Comparison of ENCODE assay signal across 22 mouse cellular contexts in the genomic region with DNA sequence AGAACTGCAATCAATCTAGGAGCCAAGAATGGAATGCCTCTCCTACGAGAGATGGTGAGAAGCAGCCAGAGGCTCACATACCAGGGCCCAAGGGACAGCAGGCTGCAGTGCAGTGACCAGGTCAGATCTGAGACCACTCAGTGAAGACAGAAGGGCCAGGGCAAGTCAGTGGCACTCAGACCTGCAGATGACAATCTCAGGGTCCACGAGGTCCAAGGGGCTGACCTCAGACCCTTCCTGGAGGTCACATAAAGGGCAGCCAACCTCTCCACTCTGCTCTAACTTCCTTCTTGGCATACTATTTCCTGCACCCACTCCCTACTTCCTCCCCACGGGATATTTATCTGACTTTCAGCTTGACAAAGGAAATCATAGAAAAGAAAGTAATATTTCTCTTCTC. TPM values are rescaled to one million over a fixed set of nuclear protein-coding genes. Genes with fewer than 3 reads are reported as not detected.
DNase-seq lines count a peak whose midpoint lies in the region; ATAC-seq and TF ChIP-seq lines count a peak whose summit lies in the region.
"Had no signal": no experiment of that assay in that cellular context is flagged by ENCODE, and none has a peak within 500 bp of the region (broad histone marks: within the 10 kb centered on the region; RNA-seq: fewer than 3 reads in every experiment).

No protein-coding gene starts in this region.

- H3K9ac ChIP-seq in hindbrain, postnatal 0 days (replicated peaks; ENCODE audit: low read length) = no peak overlapping the region
- H3K9ac ChIP-seq: embryonic facial prominence, embryonic 15.5 days; hindbrain, embryonic 14.5 days; lung, embryonic 15.5 days had no signal

- H3K4me2 ChIP-seq in hindbrain, postnatal 0 days (ENCODE audit: low read depth, low read length) = no peak overlapping the region
- H3K4me2 ChIP-seq: embryonic facial prominence, embryonic 15.5 days; hindbrain, embryonic 14.5 days; lung, embryonic 15.5 days had no signal

- H3K36me3 ChIP-seq in hindbrain, embryonic 10.5 days = no peaks in the 10 kb centered on the region
- H3K36me3 ChIP-seq in hindbrain, postnatal 0 days (ENCODE audit: insufficient read depth, low read length) = no peaks in the 10 kb centered on the region
- H3K36me3 ChIP-seq: embryonic facial prominence, embryonic 15.5 days; forebrain, embryonic 10.5 days; lung, embryonic 15.5 days had no signal

- H3K4me1 ChIP-seq in hindbrain, embryonic 10.5 days (replicated peaks) = peaks cover 22% of the 10 kb centered on the region
- H3K4me1 ChIP-seq in hindbrain, postnatal 0 days (ENCODE audit: insufficient read depth, low read length) = no peaks in the 10 kb centered on the region
- H3K4me1 ChIP-seq: embryonic facial prominence, embryonic 15.5 days had no signal

- H3K27me3 ChIP-seq in hindbrain, embryonic 10.5 days (ENCODE audit: insufficient read depth, poor library complexity, severe bottlenecking) = peaks cover 4% of the 10 kb centered on the region; the same call in 1 of the 2 replicates
- H3K27me3 ChIP-seq in hindbrain, postnatal 0 days (ENCODE audit: insufficient read depth, low read length) = no peaks in the 10 kb centered on the region; the same call in 1 of the 2 replicates
- H3K27me3 ChIP-seq: embryonic facial prominence, embryonic 15.5 days had no signal

- H3K9me3 ChIP-seq in hindbrain, embryonic 10.5 days = no peaks in the 10 kb centered on the region
- H3K9me3 ChIP-seq in hindbrain, postnatal 0 days (ENCODE audit: low read length) = no peaks in the 10 kb centered on the region
- H3K9me3 ChIP-seq: embryonic facial prominence, embryonic 15.5 days; forebrain, embryonic 10.5 days; lung, embryonic 15.5 days had no signal

- 23% methylated on average over 3 of the region's 3 CpGs for WGBS in hindbrain, embryonic 10.5 days
- WGBS in hindbrain, postnatal 0 days = 48% methylated on average over 3 of the region's 3 CpGs

- no peak for TF ChIP-seq CTCF in hindbrain, postnatal 0 days (IDR thresholded peaks at IDR 0.05; ENCODE audit: low read depth)

- no peak overlapping the region for H3K4me3 ChIP-seq in hindbrain, embryonic 10.5 days
- H3K4me3 ChIP-seq in hindbrain, postnatal 0 days (ENCODE audit: low read length) = no peak overlapping the region
- H3K4me3 ChIP-seq: embryonic facial prominence, embryonic 15.5 days; forebrain, embryonic 10.5 days; lung, embryonic 15.5 days had no signal

- H3K27ac ChIP-seq in hindbrain, embryonic 10.5 days = peak overlapping the region; percentile 37; the same call in 1 of the 2 replicates
- no peak overlapping the region for H3K27ac ChIP-seq in hindbrain, postnatal 0 days
- H3K27ac ChIP-seq: embryonic facial prominence, embryonic 15.5 days; forebrain, embryonic 10.5 days; hindbrain, embryonic 14.5 days; lung, embryonic 15.5 days had no signal

- no peak for ATAC-seq in hindbrain, postnatal 0 days
- ATAC-seq in monocyte, adult 5-6 weeks (replicated peaks; ENCODE audit: insufficient number of reproducible peaks, low FRiP score, low TSS enrichment, poor library complexity, severe bottlenecking) = 0 out of 2 replicates have a peak, but pooled peaks have one; percentile 37
- ATAC-seq: intestine, embryonic 16.5 days had no signal

- peak; percentile 2 for DNase-seq in adrenal gland, postnatal 10 days
- no peak for DNase-seq in adrenal gland, postnatal 14 days
- no peak for DNase-seq in hindbrain, embryonic 10.5 days (ENCODE audit: low spot score)
- no peak for DNase-seq in hindbrain, postnatal 0 days (ENCODE audit: low spot score)
- DNase-seq in lung, postnatal 4 days = peak; percentile 18 to 24
- no peak for DNase-seq in lung, adult 18-20 months
- no peak for DNase-seq in cerebellum, adult 18-20 months
- DNase-seq: cerebellum, adult 11 months; cerebellum, postnatal 36 days; gastrocnemius, postnatal 25 days; layer of hippocampus, postnatal 36 days; liver; right cerebral cortex, postnatal 25 days; thymus, postnatal 14 days had no signal

RNA-seq across cellular contexts. Expression of a gene that starts 59.5 kb away (rescaled TPM):
- not detected for total RNA-seq in adrenal gland, postnatal 10 days (2021)
- not detected in 2 replicates for total RNA-seq in adrenal gland, postnatal 14 days (2021)
- 1.3 and 2.2 TPM in 2 replicates for polyA plus RNA-seq in hindbrain, embryonic 10.5 days (2016; fragmentation: Nextera tagmentation; extraction: Ambion mirVana)
- 0.99 and 1.4 TPM in 2 replicates for total RNA-seq in hindbrain, postnatal 0 days (2014; rRNA removed)
- polyA plus RNA-seq in hindbrain, postnatal 0 days (2015; fragmentation: Nextera tagmentation; extraction: Ambion mirVana) = 1.3 and 1.5 TPM in 2 replicates
- not detected in 3 replicates for total RNA-seq in monocyte, adult 5-6 weeks (2017)
- total RNA-seq: gastrocnemius, postnatal 25 days; megakaryocyte-erythroid progenitor cell, adult 5-6 weeks had no signal
- polyA plus RNA-seq: heart, embryonic 16.5 days had no signal

Comparison
In these comparisons a context has a peak if more than half of its experiments do, and no peak if none do; other contexts are left out.
1. DNase-seq: peak in adrenal gland, postnatal 10 days (single experiment) and lung, postnatal 4 days (2 of 2); none in adrenal gland, postnatal 14 days (single experiment), hindbrain, embryonic 10.5 days (single experiment), hindbrain, postnatal 0 days (single experiment), lung, adult 18-20 months (0 of 2) and cerebellum, adult 18-20 months (0 of 2).